Mouse (Mus musculus) cerebellum, adult 9-11 months (tissue): ENCODE measurements around the gene Ap5z1.
A peak's percentile ranks its signal among the peaks of the same experiment; 100 is the strongest.

Experiments
- DNase-seq: peaks from one replicate; pipeline ENCODE4 v3.0.0; 2022

Ap5z1 gene

GRCm38 (mm10) chr5:142440451-142441147, 23.1 kb upstream of the Ap5z1 start:
- DNase-seq: peak; percentile 55

- no peak for DNase-seq
These were observed 22.3 kb upstream of the Ap5z1 start for GRCm38 (mm10) chr5:142441332-142442044.

GRCm38 (mm10) chr5:142442045-142442440, 21.7 kb upstream of the Ap5z1 start:
- no peak for DNase-seq

GRCm38 (mm10) chr5:142443514-142443913, 20.2 kb upstream of the Ap5z1 start:
- no peak for DNase-seq

- DNase-seq: no peak
These were observed 19.8 kb upstream of the Ap5z1 start for GRCm38 (mm10) chr5:142443994-142444393.

GRCm38 (mm10) chr5:142444791-142445531, 18.8 kb upstream of the Ap5z1 start:
- no peak for DNase-seq

GRCm38 (mm10) chr5:142445709-142446108, 18.0 kb upstream of the Ap5z1 start:
- no peak for DNase-seq

- peak; percentile 76 for DNase-seq
These were observed 15.7 kb upstream of the Ap5z1 start for GRCm38 (mm10) chr5:142448076-142448475.

- DNase-seq: no peak
These were observed 15.1 kb upstream of the Ap5z1 start for GRCm38 (mm10) chr5:142448623-142449022.

- DNase-seq: no peak
These were observed 12.9 kb upstream of the Ap5z1 start for GRCm38 (mm10) chr5:142450846-142451245.

GRCm38 (mm10) chr5:142451759-142452158, 12.0 kb upstream of the Ap5z1 start:
- DNase-seq: no peak

GRCm38 (mm10) chr5:142453742-142454141, 10.0 kb upstream of the Ap5z1 start:
- DNase-seq: no peak

GRCm38 (mm10) chr5:142456318-142456717, 7.4 kb upstream of the Ap5z1 start:
- DNase-seq: no peak

GRCm38 (mm10) chr5:142457345-142457744, 6.4 kb upstream of the Ap5z1 start:
- no peak for DNase-seq

- no peak for DNase-seq
These were observed 4.8 kb upstream of the Ap5z1 start for GRCm38 (mm10) chr5:142458791-142459557.

GRCm38 (mm10) chr5:142459834-142460233, 3.9 kb upstream of the Ap5z1 start:
- no peak for DNase-seq

GRCm38 (mm10) chr5:142461942-142462640, 1.7 kb upstream of the Ap5z1 start:
- peak; percentile 62 for DNase-seq

GRCm38 (mm10) chr5:142462641-142462948, 1.1 kb upstream of the Ap5z1 start:
- no peak for DNase-seq

GRCm38 (mm10) chr5:142463011-142463410, 733 bp upstream of the Ap5z1 start:
- no peak for DNase-seq

- no peak for DNase-seq
These were observed 4.6 kb downstream of the Ap5z1 start for GRCm38 (mm10) chr5:142468375-142468774.

- DNase-seq: no peak
These were observed 6.1 kb downstream of the Ap5z1 start for GRCm38 (mm10) chr5:142469796-142470195.

- no peak for DNase-seq
These were observed 10.0 kb downstream of the Ap5z1 start for GRCm38 (mm10) chr5:142473696-142474095.

GRCm38 (mm10) chr5:142475669-142476068, 11.9 kb downstream of the Ap5z1 start:
- no peak for DNase-seq
